Mouse (Mus musculus) central nervous system, embryonic 14 days (tissue): ENCODE data around the gene Pbx4. TPM values are rescaled to one million over a fixed set of nuclear protein-coding genes. Genes with fewer than 3 reads are reported as not detected.

Experiments
- polyA plus RNA-seq: library from polyadenylated mRNA; depleted of rRNA; stranded (reverse); fragments of >200 nt; gene quantifications from 2 replicates; pipeline ENCODE4 v1.2.3, GENCODE M21; 2012; rRNA removed

The Pbx4 gene
- polyA plus RNA-seq: 35.2 and 36.1 TPM in 2 replicates

GRCm38 (mm10) chr8:69832298-69832853 is at the start of gene Pbx4:
Gene Pbx4 (plus strand): TSS chr8:69832491.

GRCm38 (mm10) chr8:69790773-69791367 is 41.4 kb upstream of the Pbx4 start, which contains the start of the genes Atp13a1 and Zfp866:
Gene Atp13a1 (plus strand): TSS chr8:69791163.
Gene Zfp866 (minus strand): TSS chr8:69791178.

GRCm38 (mm10) chr8:69808094-69808863 is 24.0 kb upstream of the Pbx4 start, which contains the start of gene Gmip:
Gene Gmip (plus strand): TSS chr8:69808679.

GRCm38 (mm10) chr8:69822386-69823191 is 9.7 kb upstream of the Pbx4 start, which contains the start of gene Lpar2:
Gene Lpar2 (plus strand): TSS chr8:69822429.

GRCm38 (mm10) chr8:69887289-69888243 is 55.3 kb downstream of the Pbx4 start, which contains the start of gene Cilp2:
Gene Cilp2 (minus strand): TSS chr8:69887687.

GRCm38 (mm10) chr8:69902163-69903062 is 70.1 kb downstream of the Pbx4 start, which contains the start of the genes Tssk6, Ndufa13 and Yjefn3:
Gene Tssk6 (plus strand): TSS chr8:69902184.
Gene Ndufa13 (minus strand): TSS chr8:69902558.
Gene Yjefn3 (minus strand): TSS chr8:69902712.

Other genes starting within 250 kb of the Pbx4 start
- 22.2 and 24.8 TPM in 2 replicates for gene Zfp868, start 206.9 kb upstream of the Pbx4 start, polyA plus RNA-seq
- 2.1 and 2.2 TPM in 2 replicates for gene Zfp964, start 178.0 kb upstream of the Pbx4 start, polyA plus RNA-seq
- 18.0 and 18.7 TPM in 2 replicates for gene Zfp869, start 121.8 kb upstream of the Pbx4 start, polyA plus RNA-seq
- gene Zfp963, start 82.5 kb upstream of the Pbx4 start, polyA plus RNA-seq: 10.6 and 11.1 TPM in 2 replicates
- gene Gm20422, start 57.6 kb upstream of the Pbx4 start, polyA plus RNA-seq: 1.2 and 1.7 TPM in 2 replicates
- 79.3 and 80.1 TPM in 2 replicates for gene Atp13a1, start 41.3 kb upstream of the Pbx4 start, polyA plus RNA-seq
- 37.8 and 39.9 TPM in 2 replicates for gene Zfp866, start 41.3 kb upstream of the Pbx4 start, polyA plus RNA-seq
- gene Gmip, start 23.8 kb upstream of the Pbx4 start, polyA plus RNA-seq: 69.7 and 72.7 TPM in 2 replicates
- 5.8 and 6.0 TPM in 2 replicates for gene Lpar2, start 10.1 kb upstream of the Pbx4 start, polyA plus RNA-seq
- gene Cilp2, start 55.2 kb downstream of the Pbx4 start, polyA plus RNA-seq: 3.6 and 4.0 TPM in 2 replicates
- 0.35 and 0.53 TPM in 2 replicates for gene Tssk6, start 69.7 kb downstream of the Pbx4 start, polyA plus RNA-seq
- 111 TPM in 2 replicates for gene Ndufa13, start 70.1 kb downstream of the Pbx4 start, polyA plus RNA-seq
- 9.4 and 9.6 TPM in 2 replicates for gene Yjefn3, start 70.2 kb downstream of the Pbx4 start, polyA plus RNA-seq
- gene Gatad2a, start 163.9 kb downstream of the Pbx4 start, polyA plus RNA-seq: 37.4 and 38.1 TPM in 2 replicates
- gene Mau2, start 210.2 kb downstream of the Pbx4 start, polyA plus RNA-seq: 106 and 108 TPM in 2 replicates
- gene Sugp1, start 210.3 kb downstream of the Pbx4 start, polyA plus RNA-seq: 34.3 TPM in 2 replicates
- 7.4 and 8.5 TPM in 2 replicates for gene Tm6sf2, start 240.4 kb downstream of the Pbx4 start, polyA plus RNA-seq